Mouse (Mus musculus) embryonic fibroblast, embryonic 13.5 days (primary cell): Measurements from ENCODE around the gene Frmd4b.

ENCODE experiments used
- CTCF ChIP-seq: IDR thresholded peaks from 2 replicates; pipeline ENCODE4 v1.5.1; 2011; ENCODE audit warnings: mild to moderate bottlenecking, control low read depth, low read length, moderate library complexity, borderline replicate concordance; ENCODE audit not compliant: insufficient read depth
- POLR2A ChIP-seq: IDR thresholded peaks from 2 replicates; pipeline ENCODE4 v1.6.1; 2011; ENCODE audit warnings: low read depth, mild to moderate bottlenecking, control low read depth, low read length, moderate library complexity

DNA sequence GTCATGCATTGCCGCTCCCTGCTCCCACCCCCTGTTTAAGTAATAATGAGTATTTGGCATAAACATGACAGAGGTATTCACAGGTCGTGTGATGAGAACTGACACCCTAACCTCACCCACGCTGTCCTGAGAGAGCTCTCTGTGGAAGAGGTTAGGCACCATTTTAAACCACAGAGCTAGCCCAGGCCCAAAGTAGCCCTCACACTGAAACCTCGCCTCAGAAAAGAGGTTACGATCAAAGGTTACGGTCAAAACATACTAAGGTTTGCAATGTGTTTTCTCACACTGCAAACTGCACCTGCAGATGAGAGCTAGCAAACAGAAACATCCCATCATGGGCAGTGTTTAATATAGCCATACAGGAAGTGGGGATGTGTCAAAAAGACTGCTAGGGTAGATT is 230.0 kb downstream of the Frmd4b start:
- no peak for TF ChIP-seq CTCF
- TF ChIP-seq POLR2A, result no peak
